Mouse (Mus musculus) hindbrain, embryonic 12.5 days (tissue): ENCODE measurements around the gene Olfr328. TPM values are rescaled to one million over a fixed set of nuclear protein-coding genes. Genes with fewer than 3 reads are reported as not detected.
"Not testable (repeated sequence)": the region's sequence is repeated elsewhere in the genome, so short reads cannot be mapped to it uniquely, and the experiment has no call there.

Experiments used
- ATAC-seq: fragments of 200-750 bp; cut with Nextera tagmentation; 2 replicates; pipeline ENCODE4 v1.8.0; 2017; ENCODE audit warnings: moderate TSS enrichment; ENCODE audit not compliant: low FRiP score
- H3K27ac ChIP-seq: fragments of 300-500 bp; sonication (generic); 2 replicates; pipeline ENCODE4 v1.5.1; 2016; ENCODE audit warnings: mild to moderate bottlenecking
- H3K27me3 ChIP-seq: fragments of 300-500 bp; sonication (generic); 2 replicates; pipeline ENCODE4 v1.6.1; 2016; ENCODE audit warnings: mild to moderate bottlenecking
- H3K36me3 ChIP-seq: fragments of 300-500 bp; sonication (generic); 2 replicates; pipeline ENCODE4 v1.6.1; 2016; ENCODE audit warnings: mild to moderate bottlenecking
- H3K4me1 ChIP-seq: fragments of 300-500 bp; sonication (generic); 2 replicates; pipeline ENCODE4 v1.6.1; 2016
- H3K4me2 ChIP-seq: fragments of 300-500 bp; sonication (generic); replicated peaks from 2 replicates; pipeline ENCODE4 v1.6.1; 2016; ENCODE audit warnings: mild to moderate bottlenecking
- H3K4me3 ChIP-seq: fragments of 300-500 bp; sonication (generic); 2 replicates; pipeline ENCODE4 v1.5.1; 2016; ENCODE audit warnings: mild to moderate bottlenecking
- H3K9ac ChIP-seq: fragments of 300-500 bp; sonication (generic); 2 replicates; pipeline ENCODE4 v1.6.1; 2016; ENCODE audit warnings: mild to moderate bottlenecking, moderate library complexity
- H3K9me3 ChIP-seq: fragments of 300-500 bp; sonication (generic); replicated peaks from 2 replicates; pipeline ENCODE4 v1.6.1; 2016; ENCODE audit warnings: mild to moderate bottlenecking
- WGBS: fragments of 180-500 bp; shearing (Covaris S2); methylation state at CpG from one replicate; pipeline ENCODE4 v1.1.7; 2016; 5-methylcytosine and 5-hydroxymethylcytosine counted together
- polyA plus RNA-seq: library from polyadenylated mRNA; unstranded; fragments of >200 nt; fragmentation: Nextera tagmentation; extraction: Ambion mirVana; gene quantifications from 2 replicates; pipeline ENCODE4 v1.2.1, GENCODE M21; 2016

Gene Olfr328
- polyA plus RNA-seq, 1 experiment from 2014 or later, result not detected

DNA sequence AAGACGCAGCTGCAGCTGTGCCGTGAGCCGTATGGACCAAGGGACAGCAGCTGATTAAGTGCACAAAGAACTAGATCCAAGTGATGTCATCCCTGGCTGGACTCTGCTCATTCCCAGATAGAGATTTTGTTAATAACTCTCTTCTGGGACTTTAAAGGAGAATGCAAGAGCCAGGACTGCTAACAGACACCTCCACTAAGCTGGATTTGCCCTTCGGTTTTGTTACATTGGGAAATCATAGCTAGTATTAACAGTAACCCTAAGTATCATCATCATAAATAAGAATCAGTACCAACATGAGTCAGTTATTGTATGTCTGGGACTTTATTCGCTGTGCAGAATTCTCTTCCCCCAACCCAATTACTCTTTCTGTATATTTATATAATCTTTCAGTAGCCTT, 9.1 kb downstream of the Olfr328 start, which contains the start of gene Olfr329-ps:
Olfr329-ps (minus strand) TSS at position 101 of the 400 bp plus-strand sequence.
- Histone ChIP-seq H3K27ac (no peak within 1 kb of the TSS), H3K9ac (no peak within 1 kb of the TSS), H3K4me1 (no peaks in the 10 kb centered on the region), H3K27me3 (no peaks in the 10 kb centered on the region), H3K4me3 (no peak within 1 kb of the TSS), H3K9me3 (no peaks in the 10 kb centered on the region), H3K36me3 (no peaks in the 10 kb centered on the region), H3K4me2 (no peak within 1 kb of the TSS)
- no peak for ATAC-seq
- 83% methylated on average over 5 of the region's 5 CpGs for WGBS

GRCm38 (mm10) chr11:58534736-58535135, 20.7 kb downstream of the Olfr328 start, which contains the start of gene Olfr330:
Gene Olfr330, minus strand, starts transcription at chr11:58534836.
- not testable (repeated sequence) for ATAC-seq, H3K36me3 ChIP-seq

DNA sequence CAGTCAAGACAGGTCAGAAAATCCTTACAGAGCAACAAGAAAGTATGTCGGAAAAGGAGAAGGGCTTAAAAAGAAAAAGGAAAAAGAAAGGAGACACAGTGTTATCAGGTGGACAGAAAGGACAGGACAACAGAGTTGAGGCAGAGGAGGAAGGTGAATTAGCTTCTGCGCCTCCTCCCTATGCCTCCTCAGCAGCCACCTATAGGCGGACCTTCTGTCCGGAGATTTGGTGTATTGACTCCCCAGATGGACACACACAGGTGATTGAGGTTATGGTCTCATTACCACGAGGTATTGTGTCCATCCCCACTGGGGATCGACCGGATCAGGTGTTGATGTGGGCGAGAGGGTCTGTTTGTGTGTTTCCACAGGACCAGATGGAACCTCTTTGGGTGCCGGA, 35.7 kb downstream of the Olfr328 start:
- not testable (repeated sequence) for H3K27me3 ChIP-seq, H3K9ac ChIP-seq, H3K4me1 ChIP-seq, H3K27ac ChIP-seq, ATAC-seq, H3K36me3 ChIP-seq, H3K4me3 ChIP-seq, H3K4me2 ChIP-seq, H3K9me3 ChIP-seq
- WGBS, result 88% methylated on average over 7 of the region's 9 CpGs

More at GRCm38 (mm10) chr11:58534736-58535135, 20.7 kb downstream of the Olfr328 start, which contains the start of gene Olfr330:
- not testable (repeated sequence) for H3K9me3 ChIP-seq, H3K27ac ChIP-seq, H3K27me3 ChIP-seq, H3K4me1 ChIP-seq, H3K9ac ChIP-seq, H3K4me2 ChIP-seq, H3K4me3 ChIP-seq

DNA sequence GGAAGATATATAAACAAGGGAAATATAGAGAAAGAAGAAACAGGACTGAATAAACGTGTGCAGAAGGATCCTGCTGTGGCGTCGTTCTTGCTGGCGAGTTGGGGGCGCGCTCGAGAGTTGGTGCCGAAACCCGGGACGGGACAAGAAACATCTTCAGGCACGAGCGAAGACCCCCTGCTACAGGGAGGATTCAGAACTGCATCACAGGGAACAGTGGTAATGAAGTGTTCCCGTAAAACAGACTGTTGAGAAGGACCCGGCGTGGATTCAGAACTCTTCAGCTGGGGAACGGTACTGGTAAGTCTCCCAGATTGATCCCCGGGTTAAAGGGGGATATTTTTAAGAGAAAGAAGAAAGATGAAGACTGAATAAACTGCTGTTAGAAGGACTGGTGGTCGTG, 36.5 kb downstream of the Olfr328 start:
- H3K36me3 ChIP-seq, ATAC-seq, H3K4me2 ChIP-seq, H3K4me3 ChIP-seq, H3K27ac ChIP-seq, H3K9ac ChIP-seq, H3K27me3 ChIP-seq, H3K4me1 ChIP-seq, H3K9me3 ChIP-seq: not testable (repeated sequence)
- WGBS, result 94% methylated on average over 18 of the region's 18 CpGs

- H3K27ac ChIP-seq, H3K36me3 ChIP-seq, H3K4me3 ChIP-seq, H3K27me3 ChIP-seq, H3K4me2 ChIP-seq, H3K9me3 ChIP-seq, H3K4me1 ChIP-seq, ATAC-seq, H3K9ac ChIP-seq: not testable (repeated sequence)
- 86% methylated on average over 19 of the region's 19 CpGs for WGBS
Measured at GRCm38 (mm10) chr11:58509058-58509457, 46.4 kb downstream of the Olfr328 start.

DNA sequence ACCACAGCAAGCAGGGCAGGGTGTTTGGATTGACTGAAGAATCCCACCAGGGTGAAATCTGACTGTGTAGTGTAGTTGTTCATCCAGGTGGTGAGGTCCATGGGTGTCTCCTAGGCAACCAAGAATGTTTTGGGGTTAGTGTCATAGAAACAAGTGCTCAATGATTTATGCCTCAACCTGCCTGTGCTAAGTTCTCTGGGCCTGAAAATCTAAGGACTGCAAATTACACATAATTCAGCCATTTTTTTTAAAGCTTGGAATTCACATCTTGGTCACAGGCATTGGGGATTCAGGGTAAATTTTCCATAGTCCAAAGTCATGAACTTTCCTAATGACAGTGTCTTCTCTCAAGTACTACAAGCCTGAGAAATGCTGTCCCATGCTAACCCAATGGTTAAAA, 53.0 kb downstream of the Olfr328 start, which contains the start of gene Olfr331:
Olfr331 (minus strand) TSS at position 101 of the 400 bp plus-strand sequence.
- not testable (repeated sequence) for H3K27ac ChIP-seq, H3K36me3 ChIP-seq, H3K4me1 ChIP-seq, ATAC-seq, H3K9ac ChIP-seq, H3K27me3 ChIP-seq, H3K4me3 ChIP-seq, H3K4me2 ChIP-seq, H3K9me3 ChIP-seq

Other genes starting within 250 kb of the Olfr328 start
- gene Zfp692, start 248.6 kb downstream of the Olfr328 start, polyA plus RNA-seq, result 24.1 and 24.5 TPM in 2 replicates
- gene Zfp672, start 225.3 kb downstream of the Olfr328 start, polyA plus RNA-seq, result 34.1 and 39.4 TPM in 2 replicates
- gene Sh3bp5l, start 224.9 kb downstream of the Olfr328 start, polyA plus RNA-seq, result 49.1 and 50.7 TPM in 2 replicates
- gene Lypd8, start 176.6 kb downstream of the Olfr328 start, polyA plus RNA-seq, result not detected in 2 replicates
- not detected in 2 replicates for gene 1810065E05Rik, start 134.5 kb downstream of the Olfr328 start, polyA plus RNA-seq
- not detected in 2 replicates for gene Gm12253, start 123.1 kb downstream of the Olfr328 start, polyA plus RNA-seq
- gene Lypd9, start 102.7 kb downstream of the Olfr328 start, polyA plus RNA-seq, result not detected in 2 replicates
- gene Olfr30, start 93.4 kb downstream of the Olfr328 start, polyA plus RNA-seq, result not detected in 2 replicates
- not detected in 2 replicates for gene Olfr332, start 63.1 kb downstream of the Olfr328 start, polyA plus RNA-seq
- gene Olfr331, start 53.1 kb downstream of the Olfr328 start, polyA plus RNA-seq, result not detected in 2 replicates
- gene Olfr330, start 20.8 kb downstream of the Olfr328 start, polyA plus RNA-seq, result not detected in 2 replicates
- gene Olfr329-ps, start 9.2 kb downstream of the Olfr328 start, polyA plus RNA-seq, result not detected in 2 replicates
- gene Olfr224, start 14.9 kb upstream of the Olfr328 start, polyA plus RNA-seq, result not detected in 2 replicates
- not detected in 2 replicates for gene Olfr325, start 22.1 kb upstream of the Olfr328 start, polyA plus RNA-seq
- gene Olfr324, start 39.5 kb upstream of the Olfr328 start, polyA plus RNA-seq, result not detected in 2 replicates
- gene 2210407C18Rik, start 60.4 kb upstream of the Olfr328 start, polyA plus RNA-seq, result not detected in 2 replicates
- gene Olfr323, start 74.9 kb upstream of the Olfr328 start, polyA plus RNA-seq, result not detected in 2 replicates
- 0.51 and 0.53 TPM in 2 replicates for gene Trim58, start 84.8 kb upstream of the Olfr328 start, polyA plus RNA-seq
- gene Olfr322, start 103.1 kb upstream of the Olfr328 start, polyA plus RNA-seq, result not detected in 2 replicates
- gene Olfr320, start 125.5 kb upstream of the Olfr328 start, polyA plus RNA-seq, result not detected in 2 replicates
- not detected in 2 replicates for gene Olfr319, start 143.5 kb upstream of the Olfr328 start, polyA plus RNA-seq
- not detected in 2 replicates for gene Olfr318, start 168.4 kb upstream of the Olfr328 start, polyA plus RNA-seq
- 0.10 and 0.12 TPM in 2 replicates for gene Olfr317, start 183.6 kb upstream of the Olfr328 start, polyA plus RNA-seq
- gene Olfr316, start 197.1 kb upstream of the Olfr328 start, polyA plus RNA-seq, result not detected in 2 replicates
- gene Olfr315, start 217.6 kb upstream of the Olfr328 start, polyA plus RNA-seq, result not detected in 2 replicates
- not detected in 2 replicates for gene Olfr314, start 227.3 kb upstream of the Olfr328 start, polyA plus RNA-seq
- gene Fam183b, start 246.3 kb upstream of the Olfr328 start, polyA plus RNA-seq, result 7.0 and 10.4 TPM in 2 replicates